Mouse (Mus musculus) small intestine, adult 2 months (tissue): ENCODE results near the gene Mast4. TPM values are rescaled to one million over a fixed set of nuclear protein-coding genes. Genes with fewer than 3 reads are reported as not detected.
"Not testable (repeated sequence)": the region's sequence is repeated elsewhere in the genome, so short reads cannot be mapped to it uniquely, and the experiment has no call there.

Experiments
- H3K27ac ChIP-seq: fragments of 200-500 bp; 2 replicates; pipeline ENCODE4 v1.5.1; 2012; ENCODE audit warnings: low read depth, low read length, control low read depth, inconsistent platforms; ENCODE audit not compliant: insufficient read depth
- H3K27me3 ChIP-seq: fragments of 200-500 bp; 2 replicates; pipeline ENCODE4 v1.6.1; 2012; ENCODE audit warnings: mild to moderate bottlenecking, moderate library complexity, low read length, inconsistent platforms; ENCODE audit not compliant: control insufficient read depth, insufficient read depth
- H3K36me3 ChIP-seq: fragments of 200-500 bp; 2 replicates; pipeline ENCODE4 v1.6.1; 2012; ENCODE audit warnings: mild to moderate bottlenecking, low read length, control low read depth, inconsistent platforms; ENCODE audit not compliant: control insufficient read depth, insufficient read depth
- H3K4me1 ChIP-seq: fragments of 200-500 bp; 2 replicates; pipeline ENCODE4 v1.6.1; 2012; ENCODE audit warnings: low read length, inconsistent platforms, mixed read lengths; ENCODE audit not compliant: control insufficient read depth, insufficient read depth, insufficient read length
- H3K4me3 ChIP-seq: fragments of 200-500 bp; 2 replicates; pipeline ENCODE4 v1.5.1; 2012; ENCODE audit warnings: low read depth, mild to moderate bottlenecking, control low read depth, inconsistent platforms, low read length, moderate library complexity
- CTCF ChIP-seq: fragments of 200-500 bp; IDR thresholded peaks from 2 replicates; pipeline ENCODE4 v1.5.1; 2012; ENCODE audit warnings: low read depth, mild to moderate bottlenecking, control low read depth, inconsistent platforms, low read length, moderate library complexity, mixed read lengths; ENCODE audit not compliant: insufficient replicate concordance, insufficient read length; ENCODE audit errors: extremely low read depth
- POLR2A ChIP-seq: fragments of 200-500 bp; IDR thresholded peaks from 2 replicates; pipeline ENCODE4 v1.6.1; 2012; ENCODE audit warnings: low read depth, mild to moderate bottlenecking, control low read depth, inconsistent platforms, low read length, moderate library complexity
- WGBS: fragments of 180-500 bp; shearing (Covaris S2); methylation state at CpG from one replicate; pipeline ENCODE4 v1.1.7; 2018; 5-methylcytosine and 5-hydroxymethylcytosine counted together
- polyA plus RNA-seq: library from polyadenylated mRNA; depleted of rRNA; stranded (reverse); fragments of >200 nt; gene quantifications from 2 replicates; pipeline ENCODE4 v1.2.3, GENCODE M21; 2012; rRNA removed

Gene Mast4
- 2.3 and 5.3 TPM in 2 replicates for polyA plus RNA-seq

GRCm38 (mm10) chr13:103334392-103334686, at the start of gene Mast4:
Mast4 (minus strand) TSS chr13:103334497.
- Histone ChIP-seq H3K27ac (no peak within 1 kb of the TSS), H3K36me3 (no peaks in the 10 kb centered on the region), H3K27me3 (peaks cover 19% of the 10 kb centered on the region), H3K4me3 (peak within 1 kb of the TSS; percentile 83), H3K4me1 (peaks cover 8% of the 10 kb centered on the region; the same call in 1 of the 2 replicates)
- under 1% methylated on average over 44 of the region's 44 CpGs for WGBS
- no peak for TF ChIP-seq POLR2A
- TF ChIP-seq CTCF: no peak

- Histone ChIP-seq H3K4me3 (no peak overlapping the region), H3K36me3 (no peaks in the 10 kb centered on the region), H3K4me1 (no peaks in the 10 kb centered on the region), H3K27me3 (no peaks in the 10 kb centered on the region), H3K27ac (no peak overlapping the region)
- TF ChIP-seq CTCF (no peak), POLR2A (no peak)
- 24% methylated on average over 1 of the region's 1 CpGs for WGBS
These were observed 40.2 kb upstream of the Mast4 start for GRCm38 (mm10) chr13:103374495-103374894.

- WGBS: 75% methylated on average over 7 of the region's 7 CpGs
- TF ChIP-seq CTCF: no peak
- no peak for TF ChIP-seq POLR2A
- Histone ChIP-seq H3K4me3 (no peak overlapping the region), H3K27me3 (no peaks in the 10 kb centered on the region), H3K4me1 (no peaks in the 10 kb centered on the region), H3K27ac (no peak overlapping the region), H3K36me3 (no peaks in the 10 kb centered on the region)
These were observed 34.9 kb upstream of the Mast4 start for GRCm38 (mm10) chr13:103369194-103369593.

GRCm38 (mm10) chr13:103363181-103363580, 28.9 kb upstream of the Mast4 start:
- no peaks in the 10 kb centered on the region for H3K4me1 ChIP-seq
- TF ChIP-seq CTCF (no peak), POLR2A (no peak)
- H3K27me3 ChIP-seq: no peaks in the 10 kb centered on the region
- H3K36me3 ChIP-seq: no peaks in the 10 kb centered on the region
- no peak overlapping the region for H3K4me3 ChIP-seq
- WGBS: 87% methylated on average over 10 of the region's 10 CpGs
- no peak overlapping the region for H3K27ac ChIP-seq

GRCm38 (mm10) chr13:103357415-103357814, 23.1 kb upstream of the Mast4 start:
- not testable (repeated sequence) for H3K27me3 ChIP-seq, H3K4me1 ChIP-seq, H3K36me3 ChIP-seq, H3K27ac ChIP-seq, H3K4me3 ChIP-seq
- WGBS: 94% methylated on average over 16 of the region's 16 CpGs

GRCm38 (mm10) chr13:103356909-103357308, 22.6 kb upstream of the Mast4 start:
- not testable (repeated sequence) for H3K27me3 ChIP-seq, H3K36me3 ChIP-seq, H3K4me3 ChIP-seq, H3K4me1 ChIP-seq, H3K27ac ChIP-seq
- WGBS: 84% methylated on average over 6 of the region's 6 CpGs

GRCm38 (mm10) chr13:103354737-103355136, 20.4 kb upstream of the Mast4 start:
- no peak overlapping the region for H3K4me3 ChIP-seq
- H3K4me1 ChIP-seq: no peaks in the 10 kb centered on the region
- 68% methylated on average over 3 of the region's 3 CpGs for WGBS
- no peaks in the 10 kb centered on the region for H3K27me3 ChIP-seq
- H3K27ac ChIP-seq: no peak overlapping the region
- no peak for TF ChIP-seq CTCF
- TF ChIP-seq POLR2A: no peak
- no peaks in the 10 kb centered on the region for H3K36me3 ChIP-seq

GRCm38 (mm10) chr13:103344749-103345148, 10.5 kb upstream of the Mast4 start:
- H3K36me3 ChIP-seq: no peaks in the 10 kb centered on the region
- no peak for TF ChIP-seq POLR2A
- TF ChIP-seq CTCF: no peak
- H3K27me3 ChIP-seq: no peaks in the 10 kb centered on the region
- WGBS: 92% methylated on average over 8 of the region's 8 CpGs
- no peak overlapping the region for H3K4me3 ChIP-seq
- H3K27ac ChIP-seq: no peak overlapping the region
- no peaks in the 10 kb centered on the region for H3K4me1 ChIP-seq
